Mouse (Mus musculus) CH12F3 (cell line): ENCODE data around the gene Cacul1.
"Not testable (repeated sequence)": the region's sequence is repeated elsewhere in the genome, so short reads cannot be mapped to it uniquely, and the experiment has no call there.

ENCODE experiments used
- in situ Hi-C: fragments of 300-500 bp; cut with MboI; formaldehyde crosslinking; loops from 2 replicates; pipeline ENCODE4 v1.14.3; 2020; ENCODE audit warnings: low sequenced_read_pairs

Cacul1 gene

DNA sequence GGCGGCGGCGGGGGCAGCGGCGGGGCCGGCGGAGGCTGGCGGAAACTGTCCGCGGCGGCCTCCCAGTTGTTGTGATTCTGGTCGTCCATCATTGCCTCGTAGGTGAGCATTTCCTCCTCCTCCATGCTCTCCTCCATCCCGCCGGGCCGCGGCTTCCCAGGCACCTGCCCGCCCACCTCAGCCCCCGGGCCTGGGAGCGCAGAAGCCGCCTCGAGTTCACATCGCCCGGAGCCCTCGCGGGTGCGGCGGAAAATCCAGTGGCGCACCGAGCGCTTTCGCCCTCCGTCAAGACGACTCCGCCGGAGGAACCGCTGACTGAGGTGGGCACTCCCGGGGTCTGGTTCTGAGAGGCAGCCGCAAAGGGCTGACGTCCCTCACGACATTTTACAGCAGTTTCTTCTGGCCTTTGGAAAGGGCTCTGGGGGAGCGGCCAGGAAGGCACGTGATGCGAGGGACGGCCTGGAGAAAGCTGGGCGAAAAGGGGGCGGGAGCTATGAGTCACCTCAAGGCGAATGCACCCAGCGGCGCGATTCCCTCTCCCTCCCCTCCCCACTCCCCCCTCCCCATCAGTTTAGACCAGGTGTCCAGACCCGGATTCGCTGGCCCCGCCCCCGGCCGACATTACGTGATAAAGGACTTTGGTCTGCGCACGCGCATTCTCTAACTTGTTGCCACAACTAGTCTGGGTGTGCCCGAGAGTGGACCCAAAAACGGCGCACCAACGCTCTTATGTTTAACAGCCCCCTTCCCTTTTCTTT, at the start of gene Cacul1:
Gene Cacul1, minus strand, starts transcription at position 444 of the 758 bp plus-strand sequence.
- in situ Hi-C loops: no loop called here

DNA sequence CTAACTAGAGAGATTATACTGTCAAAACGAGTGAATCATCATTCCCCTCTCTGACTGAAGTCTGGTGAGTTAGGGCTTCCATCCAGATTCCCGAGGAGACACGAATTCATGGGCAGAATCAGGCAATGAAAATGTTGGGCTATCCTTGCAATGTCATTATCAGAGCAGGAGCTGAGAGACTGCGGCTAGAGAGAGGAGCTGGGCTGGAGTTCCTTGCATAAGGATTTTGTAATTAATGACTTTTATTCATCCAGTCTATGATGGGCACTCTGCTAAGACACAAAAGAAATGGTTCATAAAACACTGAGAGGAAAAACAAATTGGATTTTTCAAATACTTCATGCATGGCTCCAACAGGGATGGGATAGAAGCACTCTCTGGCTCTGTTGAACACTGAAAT, 38.6 kb upstream of the Cacul1 start:
- in situ Hi-C loops: no loop called here

DNA sequence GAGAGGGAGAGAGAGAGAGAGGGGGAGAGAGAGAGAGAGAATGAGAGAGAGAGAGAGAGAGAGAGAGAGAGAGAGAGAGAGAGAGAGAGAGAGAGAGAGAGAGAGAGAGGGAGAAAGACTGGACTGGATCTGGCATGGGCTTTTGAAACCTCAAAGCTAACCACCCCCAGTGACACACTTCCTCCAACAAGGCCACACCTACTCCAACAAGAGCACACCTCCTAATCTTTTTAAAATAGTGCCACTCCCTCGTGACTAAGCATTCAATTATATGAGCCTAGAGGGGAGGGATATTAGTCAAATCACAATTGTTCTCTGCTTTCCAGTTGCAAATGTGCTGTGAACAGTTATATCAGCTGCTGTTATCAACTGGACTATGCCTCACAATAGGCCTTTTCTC, 36.2 kb upstream of the Cacul1 start:
- in situ Hi-C loops: no loop called here

DNA sequence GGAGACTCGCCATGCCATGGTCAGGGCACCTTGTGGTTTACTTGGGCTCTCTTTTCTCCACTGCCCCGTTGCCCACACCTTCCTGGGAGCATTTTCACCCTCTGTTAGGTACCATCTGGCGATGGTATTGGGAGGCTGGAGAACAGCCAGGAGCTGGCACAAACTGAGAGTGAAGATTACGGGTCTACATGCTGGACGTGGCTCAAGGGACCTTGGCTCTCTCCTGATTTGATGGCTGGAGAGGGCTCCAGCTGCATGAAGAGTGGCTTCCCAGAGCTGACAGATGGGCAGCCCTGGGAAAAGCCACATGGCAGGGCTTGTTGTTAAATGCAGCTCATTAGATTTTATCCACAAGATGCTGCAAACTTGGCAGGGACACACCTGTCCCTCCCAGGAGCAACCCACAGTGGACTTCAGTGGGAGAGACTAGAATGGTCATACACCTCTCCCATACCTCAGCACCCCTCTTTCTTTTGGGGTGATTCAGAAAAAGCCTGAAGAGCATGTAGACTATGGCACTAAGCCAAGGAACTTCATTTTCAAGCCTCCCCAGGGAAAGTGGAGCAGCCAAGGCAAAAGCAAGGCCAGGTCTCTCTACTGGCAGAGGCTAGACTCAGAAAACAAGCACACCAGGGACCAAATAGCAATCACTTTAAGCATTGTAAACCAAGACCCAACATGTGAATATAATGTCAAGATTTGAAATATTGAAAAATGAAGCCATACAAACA, 34.8 kb upstream of the Cacul1 start:
- in situ Hi-C loops: no loop called here

DNA sequence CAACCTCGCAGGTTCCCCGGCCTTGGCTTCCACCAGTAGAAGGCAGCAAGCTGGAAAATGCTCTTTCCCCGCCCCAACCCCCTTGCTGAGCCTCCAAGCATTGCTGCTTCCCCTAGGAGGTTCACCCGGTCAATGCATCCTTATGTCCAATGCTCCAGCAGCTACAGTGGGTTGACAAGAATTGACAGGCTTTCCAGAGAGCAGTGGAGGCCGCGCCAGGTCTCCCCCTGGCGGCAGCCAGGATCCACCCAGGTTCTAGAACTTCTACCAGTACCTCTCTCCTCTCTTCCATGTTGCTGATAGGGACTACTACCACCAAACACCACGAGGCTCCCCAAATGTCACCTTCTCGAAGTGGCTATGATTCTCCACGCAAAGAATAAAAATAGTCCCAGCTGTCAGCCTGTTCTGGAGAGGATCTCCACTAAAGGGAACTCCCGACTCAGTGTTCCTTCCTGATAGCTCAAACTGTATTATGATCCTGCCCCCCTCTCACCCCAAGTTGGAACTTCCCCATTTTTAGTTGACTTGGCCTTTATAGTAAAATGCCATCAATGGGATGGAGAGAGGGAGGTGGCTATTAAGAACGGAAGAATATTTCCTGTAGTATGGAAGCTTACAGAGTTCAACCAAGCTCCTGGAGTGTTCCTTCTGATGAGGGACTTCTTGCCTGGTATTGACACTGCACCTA, 30.8 kb upstream of the Cacul1 start:
- in situ Hi-C loops: no loop called here

DNA sequence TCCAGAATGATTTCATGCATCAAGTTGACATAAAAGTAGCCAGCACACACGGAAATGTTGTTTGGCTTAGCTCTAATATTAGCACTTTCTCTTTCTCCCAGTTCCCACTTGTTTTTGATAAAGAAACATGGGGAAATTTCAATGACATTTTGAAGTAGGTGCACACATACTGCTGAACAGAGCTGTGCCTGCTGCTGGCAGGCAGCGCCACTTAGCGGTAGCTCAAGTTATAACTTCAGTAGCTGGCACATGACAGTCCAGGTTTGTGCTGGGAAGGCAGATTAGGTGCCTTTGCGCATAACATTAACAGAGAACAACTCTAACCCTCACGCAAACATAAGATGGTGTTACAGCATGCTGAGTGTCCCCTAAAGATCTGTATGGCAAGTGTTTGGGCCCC, 27.9 kb upstream of the Cacul1 start:
- in situ Hi-C loops: no loop called here

DNA sequence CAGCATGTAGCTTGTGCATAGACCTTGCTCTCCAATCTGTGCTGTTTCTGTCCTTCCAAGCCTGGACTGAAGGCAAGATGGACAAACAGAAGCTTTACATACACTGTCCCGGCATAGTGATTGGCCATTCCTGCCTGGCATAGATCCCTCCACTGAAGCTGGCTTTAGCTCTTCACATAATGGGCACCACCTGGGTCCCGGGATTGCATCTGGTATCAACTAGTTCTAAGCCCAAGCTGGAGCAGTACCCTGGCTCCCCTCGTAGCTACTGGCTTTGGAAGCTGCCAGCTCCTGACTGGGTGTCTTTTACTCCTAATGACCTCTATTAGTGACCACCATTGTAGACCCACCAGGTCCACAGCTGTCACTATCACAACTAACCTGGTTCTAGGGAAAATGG, 22.8 kb upstream of the Cacul1 start:
- in situ Hi-C loops: no loop called here

DNA sequence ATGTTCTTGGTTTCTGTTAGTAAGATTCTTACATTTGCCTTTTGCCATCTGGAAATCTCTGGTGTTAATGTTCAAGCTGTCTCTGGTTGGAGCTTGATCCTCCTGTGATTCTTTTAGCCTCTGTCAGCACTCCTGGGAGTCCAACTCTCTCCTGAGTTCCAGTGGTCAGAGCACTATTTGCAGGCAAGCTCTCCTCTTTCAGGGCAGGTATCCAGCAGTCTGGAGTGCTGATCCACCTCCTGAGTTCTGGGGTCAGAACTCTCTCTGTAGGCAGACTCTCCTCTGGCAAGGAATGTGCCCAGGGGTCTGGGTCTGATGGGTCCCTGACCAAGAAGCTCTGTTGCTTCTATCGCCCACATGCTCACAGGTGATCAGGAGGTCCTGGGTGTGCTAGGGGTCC, 21.2 kb upstream of the Cacul1 start:
- in situ Hi-C loops: not testable (repeated sequence)

DNA sequence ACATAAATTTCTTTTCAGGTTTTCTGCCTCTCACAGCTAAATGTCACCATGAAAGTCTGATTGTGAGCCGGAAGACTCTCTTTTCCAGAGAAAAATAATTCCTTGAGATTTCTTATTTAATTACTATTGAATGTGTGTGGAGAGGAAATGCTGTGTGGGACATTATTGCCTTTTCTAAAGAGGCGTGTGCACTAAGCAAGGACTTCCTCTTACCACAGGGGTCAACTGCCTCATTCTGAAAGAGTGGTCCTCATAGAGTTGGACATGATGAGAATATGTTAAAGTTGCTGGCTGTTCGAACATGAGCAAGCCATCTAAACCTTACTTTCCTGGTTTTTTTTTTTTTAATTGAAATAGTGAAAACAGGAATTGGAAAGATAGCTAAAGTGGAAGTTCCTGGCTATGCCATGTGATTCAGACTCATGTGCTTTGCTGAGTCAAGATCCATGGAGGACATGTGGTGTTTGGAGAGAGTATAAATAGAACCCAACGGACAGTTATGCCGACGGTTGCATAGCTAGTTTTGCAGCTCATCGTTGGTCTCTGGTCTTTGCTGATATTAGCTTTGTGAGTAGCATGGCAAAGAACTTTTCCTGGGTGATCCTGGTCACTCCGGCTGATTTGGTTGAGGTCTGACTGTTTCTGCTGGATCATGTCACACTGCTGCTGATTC, 17.3 kb upstream of the Cacul1 start:
- in situ Hi-C loops: no loop called here

DNA sequence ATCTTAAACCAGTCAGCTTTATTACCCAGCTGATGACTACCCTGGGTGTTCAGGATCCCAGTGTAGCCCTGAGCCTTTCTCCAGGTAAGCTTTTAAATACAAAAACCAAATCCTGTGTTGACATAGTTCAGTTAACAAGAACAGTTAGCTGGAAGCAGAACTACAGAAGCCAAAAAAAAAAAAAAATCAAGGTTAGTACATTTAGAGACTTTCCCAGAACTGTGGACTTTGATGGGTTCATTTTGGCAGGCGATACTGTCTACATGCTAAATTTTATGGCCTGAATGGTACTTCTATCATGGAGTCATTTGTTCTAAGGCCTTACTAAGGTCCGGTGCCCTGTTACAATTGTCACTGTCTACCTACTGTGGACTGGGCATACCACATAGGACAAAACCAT, 8.8 kb upstream of the Cacul1 start:
- in situ Hi-C loops: no loop called here

DNA sequence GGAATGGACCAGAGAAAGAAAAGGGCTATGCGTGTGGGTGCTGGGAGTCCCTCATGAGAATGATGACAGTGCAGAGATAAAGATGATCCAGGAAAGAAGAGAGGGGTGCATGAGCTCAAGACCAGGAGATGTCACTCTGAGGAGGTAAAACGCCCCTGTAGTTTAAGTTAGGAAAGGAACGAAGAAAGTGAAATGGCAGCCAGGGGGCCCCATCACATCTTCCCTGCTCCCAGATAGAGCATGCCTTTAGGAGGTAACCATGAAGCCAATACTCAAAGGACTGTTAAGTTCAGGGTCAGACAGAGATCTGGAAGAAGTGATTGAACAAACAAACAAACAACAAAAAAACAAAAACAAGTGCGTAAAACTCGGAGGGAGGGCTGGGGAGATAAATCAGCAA, 5.8 kb upstream of the Cacul1 start:
- in situ Hi-C loops: no loop called here

DNA sequence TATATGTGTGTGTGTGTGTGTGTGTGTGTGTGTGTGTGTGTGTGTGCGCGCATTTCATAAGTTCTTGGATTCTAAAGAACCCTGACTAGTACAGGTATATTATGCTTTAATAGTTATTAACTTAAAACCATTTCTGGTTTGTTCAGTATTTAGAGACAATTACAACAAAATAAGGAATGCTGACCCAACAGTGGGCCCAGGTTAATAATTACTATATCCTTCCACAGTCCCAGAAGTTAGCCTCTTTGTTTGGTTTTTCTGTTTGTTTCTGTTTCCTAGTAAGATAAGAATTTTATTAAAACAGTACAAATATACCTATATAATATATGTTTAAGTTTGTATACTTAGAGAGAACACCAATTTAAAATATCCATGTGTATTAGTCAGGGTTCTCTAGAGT, 2.4 kb upstream of the Cacul1 start:
- in situ Hi-C loops: no loop called here

DNA sequence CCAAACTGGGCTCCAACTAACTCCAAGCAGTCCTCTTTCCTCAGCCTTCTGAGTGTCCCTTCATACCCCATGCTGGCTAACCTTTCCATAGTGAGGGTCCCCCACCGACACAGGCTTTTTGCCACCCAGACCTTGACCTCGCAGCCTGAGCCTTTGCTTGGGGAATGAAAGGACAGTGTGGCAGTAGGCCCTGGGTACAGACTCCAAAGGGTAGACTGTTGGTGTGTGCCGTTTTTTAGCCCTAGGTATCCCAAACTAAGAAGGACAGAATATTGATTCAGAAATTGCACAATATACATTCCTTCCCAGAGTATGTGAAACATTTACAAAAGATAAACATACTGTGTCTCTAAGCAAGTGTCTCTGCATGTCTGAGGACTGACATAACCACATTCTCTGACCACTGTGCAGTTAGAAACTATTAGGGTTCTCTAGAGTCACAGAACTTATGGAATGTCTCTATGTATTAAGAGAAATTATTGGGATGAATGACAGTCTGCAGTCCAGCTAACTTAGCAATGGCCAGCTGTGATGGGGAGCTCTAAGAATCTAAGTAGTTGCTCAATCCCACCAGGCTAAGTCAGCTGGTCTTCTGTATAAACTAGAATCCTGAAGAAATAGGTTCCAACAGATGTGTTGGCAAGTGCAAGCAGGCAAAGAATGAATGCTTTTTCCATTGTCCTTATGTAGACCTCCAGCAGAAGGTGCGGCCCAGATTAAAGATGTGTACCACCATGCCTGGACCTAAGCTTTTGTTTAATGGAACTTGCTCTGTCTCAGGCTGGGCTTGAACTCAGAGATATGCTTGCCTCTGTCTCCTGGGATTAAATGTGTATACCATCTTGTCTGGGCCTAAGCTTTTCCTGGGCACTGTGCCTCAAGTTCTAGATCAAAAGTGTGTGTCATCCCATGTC, 809 bp upstream of the Cacul1 start:
- in situ Hi-C loops: no loop called here

DNA sequence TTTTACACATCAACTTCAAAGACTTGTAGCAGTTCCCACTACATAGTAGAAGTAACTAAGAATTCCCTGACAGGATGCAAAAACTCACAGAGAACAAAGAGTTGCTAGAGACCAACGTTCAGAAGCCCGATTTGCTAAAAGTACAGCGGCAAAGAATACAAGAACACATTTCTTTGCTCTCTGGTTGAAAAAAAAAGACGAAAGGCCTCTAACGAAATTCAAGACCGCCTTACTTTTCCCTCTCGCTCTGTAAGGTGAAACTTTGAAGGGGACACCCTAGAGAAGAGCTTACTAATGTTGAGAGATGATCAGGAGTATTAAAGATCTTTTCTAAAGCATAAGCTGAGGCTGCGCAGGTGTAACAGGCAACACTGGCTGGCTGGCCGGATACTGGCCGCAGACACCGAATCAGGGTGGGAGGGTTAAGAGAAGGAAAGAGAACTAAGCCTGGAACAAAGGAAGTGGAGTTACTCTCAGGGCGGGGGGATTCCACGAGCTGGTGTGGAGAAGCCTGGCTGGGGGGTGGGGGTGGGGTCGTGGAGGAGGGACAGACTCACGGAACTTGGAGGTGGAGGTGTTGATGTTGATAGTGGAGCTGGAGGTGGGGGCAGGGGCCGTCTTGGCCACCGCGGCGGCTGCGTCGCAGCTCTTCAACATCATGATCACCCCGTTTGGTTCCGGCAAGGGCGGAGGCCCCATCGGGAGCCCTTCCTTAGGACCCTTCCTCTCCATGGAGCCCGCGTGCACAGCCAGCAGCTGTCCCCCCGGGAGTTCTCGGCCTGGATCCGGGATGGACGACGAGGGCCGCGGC, 849 bp downstream of the Cacul1 start:
- in situ Hi-C loops: no loop called here

DNA sequence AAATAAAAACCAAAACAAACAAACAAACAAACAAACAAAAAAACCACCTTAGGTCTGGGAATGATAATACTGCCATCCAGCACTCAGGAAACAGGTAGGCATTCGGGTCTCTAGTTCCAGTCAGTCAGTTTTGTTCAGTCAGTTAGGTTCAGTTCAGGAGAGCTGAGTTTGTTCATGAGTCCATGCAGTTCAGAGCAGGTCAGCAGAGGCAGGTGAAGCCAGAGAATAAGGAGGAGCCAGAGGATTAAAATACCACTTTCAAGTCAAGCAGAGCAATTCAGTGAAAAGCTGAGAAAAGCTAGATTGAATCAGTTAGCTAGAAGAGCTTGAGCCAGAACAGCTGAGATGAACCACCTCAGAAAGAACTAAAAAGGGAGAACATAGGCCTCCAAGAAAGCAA, 4.1 kb downstream of the Cacul1 start:
- in situ Hi-C loops: no loop called here

DNA sequence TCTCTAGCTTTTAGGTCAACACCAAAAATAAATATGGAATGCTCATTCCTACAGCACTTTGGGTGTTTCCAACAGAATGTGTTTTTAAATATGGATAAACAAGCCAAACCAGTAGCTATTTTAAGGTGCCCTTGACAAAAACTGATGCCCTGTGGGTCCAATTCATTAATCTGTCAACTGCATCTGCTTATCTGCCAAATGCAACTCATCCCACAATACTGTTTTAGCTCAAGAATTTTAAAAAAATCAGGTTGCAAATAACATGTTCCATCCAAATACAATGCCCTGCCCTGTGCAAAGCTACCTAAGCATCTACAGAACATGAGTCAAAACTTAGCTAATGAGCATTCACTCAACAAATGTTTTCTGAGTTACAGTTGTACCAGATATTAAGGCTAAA, 20.3 kb downstream of the Cacul1 start:
- in situ Hi-C loops: no loop called here

DNA sequence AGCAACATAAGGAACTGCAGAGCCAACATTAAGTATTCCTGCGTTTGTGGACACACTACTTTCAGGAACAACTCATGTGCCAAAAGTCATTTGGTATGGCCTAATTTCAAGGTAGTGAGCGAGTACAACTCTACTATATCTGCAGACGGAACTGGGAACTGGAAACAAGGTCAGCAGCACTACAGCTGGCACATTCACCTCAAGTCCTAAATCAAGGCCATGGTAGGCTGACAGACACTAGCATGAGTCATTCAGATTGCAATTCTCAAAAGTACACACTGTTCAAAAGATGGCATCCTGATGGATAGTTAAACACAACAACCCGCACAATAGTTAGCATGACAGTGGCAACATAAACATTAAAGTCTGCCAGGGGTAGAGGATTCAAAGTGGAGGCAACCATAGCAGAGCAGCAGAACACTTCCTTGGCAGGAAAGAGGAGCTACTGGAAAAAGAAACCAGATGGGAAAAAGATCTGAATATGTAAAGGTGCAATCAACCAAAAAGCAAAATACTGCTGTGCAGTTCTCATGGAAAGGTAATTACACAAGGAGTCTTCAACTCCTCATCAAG, 25.9 kb downstream of the Cacul1 start:
- in situ Hi-C loops: no loop called here

DNA sequence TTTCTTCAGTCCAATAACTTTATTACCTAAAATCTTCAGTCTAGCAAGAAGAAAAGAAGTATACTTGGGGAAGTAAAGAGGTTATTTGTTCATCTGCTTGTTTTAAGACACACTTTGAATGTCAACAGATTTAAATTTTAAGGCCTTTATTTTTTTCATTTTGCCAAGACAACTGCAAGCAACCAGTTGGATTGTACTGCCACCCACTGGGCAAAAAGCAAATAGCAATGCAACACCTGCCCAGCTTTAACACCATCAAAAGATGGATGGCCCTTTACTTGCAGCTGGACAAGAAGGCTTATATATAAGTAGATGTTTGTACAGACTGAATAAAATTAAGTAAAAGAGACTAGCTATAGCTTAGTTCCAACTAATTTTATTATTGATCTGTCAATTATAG, 27.3 kb downstream of the Cacul1 start:
- in situ Hi-C loops: no loop called here

DNA sequence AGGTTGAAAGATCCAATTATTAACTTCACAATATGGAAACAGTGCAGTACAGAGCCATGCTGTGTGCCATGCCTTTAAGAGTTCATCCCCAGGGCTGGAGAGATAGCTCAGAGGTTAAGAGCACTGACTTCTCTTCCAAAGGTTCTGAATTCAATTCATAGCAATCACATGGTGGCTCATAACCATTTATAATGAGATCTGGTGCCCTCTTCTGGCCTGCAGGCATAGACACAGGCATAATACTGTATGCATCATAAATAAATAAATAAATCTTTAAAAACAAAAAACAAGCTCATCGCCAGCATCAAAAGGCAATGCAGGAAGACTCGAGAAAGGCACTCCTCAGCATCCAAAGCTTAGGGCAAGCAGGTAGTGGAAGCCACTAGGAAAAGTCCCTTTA, 37.5 kb downstream of the Cacul1 start:
- in situ Hi-C loops: no loop called here
